Mouse (Mus musculus): ENCODE measurements around the gene Lypd6b. TPM values are rescaled to one million over a fixed set of nuclear protein-coding genes. Genes with fewer than 3 reads are reported as not detected.

The Lypd6b gene
- polyA plus RNA-seq, 2 experiments: 5.6 to 14.9 TPM

- Histone ChIP-seq H3K4me3 (replicated peaks; ENCODE audit: low read length) (no peak overlapping the region), H3K36me3 (ENCODE audit: control insufficient read depth, insufficient read depth, low read length) (no peaks in the 10 kb centered on the region), H3K9ac (ENCODE audit: low read depth, low read length, severe bottlenecking) (no peak overlapping the region), H3K4me2 (replicated peaks; ENCODE audit: low read depth, low read length, severe bottlenecking) (no peak overlapping the region), H3K4me1 (ENCODE audit: control insufficient read depth, insufficient read depth, low read length) (no peaks in the 10 kb centered on the region; the same call in 1 of the 2 replicates), H3K27me3 (ENCODE audit: control insufficient read depth, insufficient read depth, low read length) (no peaks in the 10 kb centered on the region), H3K9me3 (ENCODE audit: control insufficient read depth, low read length) (no peaks in the 10 kb centered on the region), H3K27ac (replicated peaks; ENCODE audit: low read depth, low read length) (no peak overlapping the region)
- TF ChIP-seq POLR2A (IDR thresholded peaks at IDR 0.05; ENCODE audit: borderline replicate concordance, extremely low read depth, insufficient read depth, insufficient read length): no peak
- ATAC-seq (ENCODE audit: low FRiP score, low read depth): no peak
- peak; percentile 33 for DNase-seq (ENCODE audit: low spot score)
- WGBS: 47% methylated on average over 10 of the region's 10 CpGs
Measured at GRCm38 (mm10) chr2:49856161-49856564, 68.7 kb downstream of the Lypd6b start.

GRCm38 (mm10) chr2:49856584-49856983, 69.1 kb downstream of the Lypd6b start:
- Histone ChIP-seq H3K36me3 (ENCODE audit: control insufficient read depth, insufficient read depth, low read length) (no peaks in the 10 kb centered on the region), H3K9ac (ENCODE audit: low read depth, low read length, severe bottlenecking) (no peak overlapping the region), H3K4me2 (replicated peaks; ENCODE audit: low read depth, low read length, severe bottlenecking) (no peak overlapping the region), H3K4me3 (replicated peaks; ENCODE audit: low read length) (no peak overlapping the region), H3K27me3 (ENCODE audit: control insufficient read depth, insufficient read depth, low read length) (no peaks in the 10 kb centered on the region), H3K9me3 (ENCODE audit: control insufficient read depth, low read length) (no peaks in the 10 kb centered on the region), H3K27ac (replicated peaks; ENCODE audit: low read depth, low read length) (no peak overlapping the region), H3K4me1 (ENCODE audit: control insufficient read depth, insufficient read depth, low read length) (no peaks in the 10 kb centered on the region; the same call in 1 of the 2 replicates)
- WGBS: 63% methylated on average over 5 of the region's 5 CpGs
- DNase-seq (ENCODE audit: low spot score) (no peak), ATAC-seq (ENCODE audit: low FRiP score, low read depth) (no peak)
- TF ChIP-seq POLR2A (IDR thresholded peaks at IDR 0.05; ENCODE audit: borderline replicate concordance, extremely low read depth, insufficient read depth, insufficient read length): no peak

GRCm38 (mm10) chr2:49860219-49860962, 72.9 kb downstream of the Lypd6b start:
- no peak overlapping the region for H3K27ac ChIP-seq (replicated peaks; ENCODE audit: low read depth, low read length)
- no peaks in the 10 kb centered on the region; the same call in 1 of the 2 replicates for H3K4me1 ChIP-seq (ENCODE audit: control insufficient read depth, insufficient read depth, low read length)
- H3K36me3 ChIP-seq (ENCODE audit: control insufficient read depth, insufficient read depth, low read length): no peaks in the 10 kb centered on the region
- 35% methylated on average over 11 of the region's 11 CpGs for WGBS
- no peaks in the 10 kb centered on the region for H3K27me3 ChIP-seq (ENCODE audit: control insufficient read depth, insufficient read depth, low read length)
- no peaks in the 10 kb centered on the region for H3K9me3 ChIP-seq (ENCODE audit: control insufficient read depth, low read length)
- no peak overlapping the region for H3K9ac ChIP-seq (ENCODE audit: low read depth, low read length, severe bottlenecking)
- no peak overlapping the region for H3K4me2 ChIP-seq (replicated peaks; ENCODE audit: low read depth, low read length, severe bottlenecking)
- H3K4me3 ChIP-seq (replicated peaks; ENCODE audit: low read length): no peak overlapping the region
- no peak for TF ChIP-seq POLR2A (IDR thresholded peaks at IDR 0.05; ENCODE audit: borderline replicate concordance, extremely low read depth, insufficient read depth, insufficient read length)
- ATAC-seq (ENCODE audit: low FRiP score, low read depth) (no peak), DNase-seq (ENCODE audit: low spot score) (no peak)

- no peak for TF ChIP-seq POLR2A (IDR thresholded peaks at IDR 0.05; ENCODE audit: borderline replicate concordance, extremely low read depth, insufficient read depth, insufficient read length)
- H3K9ac ChIP-seq (ENCODE audit: low read depth, low read length, severe bottlenecking): no peak overlapping the region
- no peaks in the 10 kb centered on the region for H3K27me3 ChIP-seq (ENCODE audit: control insufficient read depth, insufficient read depth, low read length)
- H3K9me3 ChIP-seq (ENCODE audit: control insufficient read depth, low read length): no peaks in the 10 kb centered on the region
- ATAC-seq (ENCODE audit: low FRiP score, low read depth): no peak
- no peaks in the 10 kb centered on the region for H3K36me3 ChIP-seq (ENCODE audit: control insufficient read depth, insufficient read depth, low read length)
- WGBS: 29% methylated on average over 10 of the region's 12 CpGs
- no peak for DNase-seq (ENCODE audit: low spot score)
- H3K27ac ChIP-seq (replicated peaks; ENCODE audit: low read depth, low read length): no peak overlapping the region
- H3K4me2 ChIP-seq (replicated peaks; ENCODE audit: low read depth, low read length, severe bottlenecking): no peak overlapping the region
- H3K4me1 ChIP-seq (ENCODE audit: control insufficient read depth, insufficient read depth, low read length): no peaks in the 10 kb centered on the region; the same call in 1 of the 2 replicates
- H3K4me3 ChIP-seq (replicated peaks; ENCODE audit: low read length): no peak overlapping the region
Measured at GRCm38 (mm10) chr2:49860969-49861592, 73.6 kb downstream of the Lypd6b start.

GRCm38 (mm10) chr2:49861658-49862057, 74.2 kb downstream of the Lypd6b start:
- no peak overlapping the region for H3K9ac ChIP-seq (ENCODE audit: low read depth, low read length, severe bottlenecking)
- no peaks in the 10 kb centered on the region for H3K9me3 ChIP-seq (ENCODE audit: control insufficient read depth, low read length)
- H3K27me3 ChIP-seq (ENCODE audit: control insufficient read depth, insufficient read depth, low read length): no peaks in the 10 kb centered on the region
- H3K36me3 ChIP-seq (ENCODE audit: control insufficient read depth, insufficient read depth, low read length): no peaks in the 10 kb centered on the region
- no peak for TF ChIP-seq POLR2A (IDR thresholded peaks at IDR 0.05; ENCODE audit: borderline replicate concordance, extremely low read depth, insufficient read depth, insufficient read length)
- H3K4me1 ChIP-seq (ENCODE audit: control insufficient read depth, insufficient read depth, low read length): no peaks in the 10 kb centered on the region
- no peak overlapping the region for H3K27ac ChIP-seq (replicated peaks; ENCODE audit: low read depth, low read length)
- 69% methylated on average over 8 of the region's 8 CpGs for WGBS
- no peak for DNase-seq (ENCODE audit: low spot score)
- no peak overlapping the region for H3K4me3 ChIP-seq (replicated peaks; ENCODE audit: low read length)
- no peak overlapping the region for H3K4me2 ChIP-seq (replicated peaks; ENCODE audit: low read depth, low read length, severe bottlenecking)
- ATAC-seq (ENCODE audit: low FRiP score, low read depth): no peak
